Mouse (Mus musculus) stomach, embryonic 15.5 days (tissue): Measurements from ENCODE around the gene Aloxe3. TPM values are rescaled to one million over a fixed set of nuclear protein-coding genes. Genes with fewer than 3 reads are reported as not detected.
A peak's percentile ranks its signal among the peaks of the same experiment; 100 is the strongest.

Experiments used
- ATAC-seq: fragments of 200-750 bp; cut with Nextera tagmentation; 2 replicates; pipeline ENCODE4 v1.8.0; 2017; ENCODE audit warnings: low read depth, moderate number of reproducible peaks, moderate TSS enrichment; ENCODE audit not compliant: insufficient read depth, low FRiP score
- H3K27ac ChIP-seq: fragments of 300-500 bp; sonication (generic); 2 replicates; pipeline ENCODE4 v1.5.1; 2015; ENCODE audit warnings: mild to moderate bottlenecking, inconsistent platforms
- H3K27me3 ChIP-seq: fragments of 300-500 bp; sonication (generic); replicated peaks from 2 replicates; pipeline ENCODE4 v1.6.1; 2015; ENCODE audit warnings: inconsistent platforms
- H3K36me3 ChIP-seq: fragments of 300-500 bp; sonication (generic); 2 replicates; pipeline ENCODE4 v1.6.1; 2015; ENCODE audit warnings: inconsistent platforms
- H3K4me1 ChIP-seq: fragments of 300-500 bp; sonication (generic); 2 replicates; pipeline ENCODE4 v1.6.1; 2015; ENCODE audit warnings: inconsistent platforms
- H3K4me2 ChIP-seq: fragments of 300-500 bp; sonication (generic); 2 replicates; pipeline ENCODE4 v1.6.1; 2015; ENCODE audit warnings: mild to moderate bottlenecking, inconsistent platforms
- H3K4me3 ChIP-seq: fragments of 300-500 bp; sonication (generic); replicated peaks from 2 replicates; pipeline ENCODE4 v1.5.1; 2015; ENCODE audit warnings: inconsistent platforms
- H3K9ac ChIP-seq: fragments of 300-500 bp; sonication (generic); 2 replicates; pipeline ENCODE4 v1.6.1; 2015; ENCODE audit warnings: inconsistent platforms
- H3K9me3 ChIP-seq: fragments of 300-500 bp; sonication (generic); 2 replicates; pipeline ENCODE4 v1.6.1; 2016; ENCODE audit warnings: inconsistent platforms
- WGBS: fragments of 180-500 bp; shearing (Covaris S2); methylation state at CpG from one replicate; pipeline ENCODE4 v1.1.7; 2015; 5-methylcytosine and 5-hydroxymethylcytosine counted together
- polyA plus RNA-seq: library from polyadenylated mRNA; unstranded; fragments of >200 nt; fragmentation: Nextera tagmentation; extraction: Ambion mirVana; gene quantifications from 2 replicates; pipeline ENCODE4 v1.2.1, GENCODE M21; 2015

The Aloxe3 gene
- polyA plus RNA-seq, 1 experiment from 2014 or later, result 1.2 TPM

DNA sequence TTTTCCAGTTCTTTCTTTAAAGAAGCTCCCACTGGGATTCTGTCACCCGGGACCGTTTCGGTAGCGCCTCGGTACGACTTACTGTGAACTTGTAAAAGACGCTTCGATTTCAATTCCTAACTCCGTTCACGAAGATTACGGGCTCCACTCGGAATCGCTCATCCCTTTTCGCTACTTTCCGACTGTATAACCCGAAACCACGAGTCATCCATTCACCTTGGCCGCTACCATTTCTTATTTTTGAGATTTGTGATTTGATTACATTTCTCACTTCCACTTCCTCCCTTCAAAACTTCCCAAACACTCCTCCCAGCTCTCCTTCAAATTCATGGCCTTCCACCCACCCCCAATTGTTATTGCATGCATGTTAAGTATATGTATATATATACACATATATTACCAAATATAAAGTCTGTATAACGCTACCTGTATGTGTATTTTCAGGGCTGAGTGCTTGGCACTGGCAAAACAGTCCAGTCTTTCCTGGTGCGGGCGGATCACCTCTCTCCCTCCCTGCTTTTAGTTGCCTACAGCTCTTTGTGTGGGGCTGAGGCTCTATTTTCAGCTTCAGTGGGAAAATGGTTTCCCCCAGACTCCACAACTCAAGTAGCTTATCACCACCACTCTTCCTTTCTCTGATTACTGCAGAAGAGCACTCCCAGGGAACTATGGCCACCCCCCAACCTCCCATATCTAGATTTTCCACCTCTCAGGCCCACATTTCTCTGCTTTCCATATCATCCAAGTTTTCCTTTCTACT, 14.5 kb upstream of the Aloxe3 start:
- peak overlapping the region; percentile 61 for H3K4me2 ChIP-seq

DNA sequence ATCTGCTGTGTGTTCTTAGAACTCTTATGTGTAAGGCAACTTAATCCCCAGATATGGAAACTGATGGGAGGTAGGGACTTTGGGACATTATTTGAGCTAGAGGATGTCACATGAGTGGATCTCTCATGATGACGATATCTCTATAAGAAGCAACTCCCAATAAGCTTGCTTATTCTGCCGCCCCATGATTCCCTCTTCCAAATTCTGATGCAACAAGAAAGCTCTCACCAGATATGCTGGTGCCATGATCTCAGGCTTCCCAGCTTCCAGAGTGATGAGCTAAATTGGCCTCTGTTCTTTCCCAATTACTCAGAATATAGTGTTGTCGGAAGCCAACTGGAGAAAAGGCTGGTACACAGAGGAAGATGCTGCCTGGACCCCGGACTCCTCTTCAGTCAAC, 13.8 kb upstream of the Aloxe3 start:
- Histone ChIP-seq H3K27me3 (no peaks in the 10 kb centered on the region), H3K9ac (no peak overlapping the region), H3K4me1 (peaks cover 11% of the 10 kb centered on the region; the same call in 1 of the 2 replicates), H3K4me3 (no peak overlapping the region), H3K4me2 (no peak overlapping the region), H3K27ac (no peak overlapping the region), H3K9me3 (no peaks in the 10 kb centered on the region), H3K36me3 (peaks cover 24% of the 10 kb centered on the region)
- no peak for ATAC-seq
- WGBS, result 66% methylated on average over 4 of the region's 4 CpGs

More for the DNA sequence above, 14.5 kb upstream of the Aloxe3 start:
- H3K27me3 ChIP-seq, result no peaks in the 10 kb centered on the region
- H3K27ac ChIP-seq, result no peak overlapping the region
- H3K9me3 ChIP-seq, result no peaks in the 10 kb centered on the region
- H3K4me3 ChIP-seq, result peak overlapping the region; percentile 50
- WGBS, result 8% methylated on average over 21 of the region's 21 CpGs
- peak overlapping the region; percentile 26; the same call in 1 of the 2 replicates for H3K9ac ChIP-seq
- peaks cover 28% of the 10 kb centered on the region for H3K36me3 ChIP-seq
- no peak for ATAC-seq
- peaks cover 9% of the 10 kb centered on the region; the same call in 1 of the 2 replicates for H3K4me1 ChIP-seq

DNA sequence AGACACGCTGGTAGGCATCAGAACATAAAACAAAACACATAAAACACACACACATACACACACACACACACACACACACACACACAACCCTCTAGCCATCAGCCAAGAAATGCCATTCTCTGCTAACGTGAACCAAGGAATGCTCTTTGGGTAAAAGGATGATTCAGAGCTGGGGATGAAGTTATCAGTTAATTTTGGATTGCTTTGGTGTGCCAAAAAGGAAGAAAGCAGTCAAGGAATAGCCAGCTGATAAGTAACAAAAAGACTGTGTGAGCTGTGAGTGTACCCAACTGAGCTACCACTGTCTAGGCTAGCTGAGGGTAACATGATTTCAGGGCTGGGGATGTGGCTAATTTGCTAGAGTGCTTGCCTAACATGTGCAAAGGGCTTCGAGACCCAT, 11.7 kb upstream of the Aloxe3 start:
- Histone ChIP-seq H3K27ac (no peak overlapping the region), H3K9ac (no peak overlapping the region), H3K36me3 (peaks cover 3% of the 10 kb centered on the region; the same call in 1 of the 2 replicates), H3K4me1 (peaks cover 16% of the 10 kb centered on the region), H3K9me3 (no peaks in the 10 kb centered on the region), H3K4me3 (no peak overlapping the region), H3K4me2 (no peak overlapping the region), H3K27me3 (no peaks in the 10 kb centered on the region)
- no peak for ATAC-seq
- 44% methylated on average over 3 of the region's 3 CpGs for WGBS

DNA sequence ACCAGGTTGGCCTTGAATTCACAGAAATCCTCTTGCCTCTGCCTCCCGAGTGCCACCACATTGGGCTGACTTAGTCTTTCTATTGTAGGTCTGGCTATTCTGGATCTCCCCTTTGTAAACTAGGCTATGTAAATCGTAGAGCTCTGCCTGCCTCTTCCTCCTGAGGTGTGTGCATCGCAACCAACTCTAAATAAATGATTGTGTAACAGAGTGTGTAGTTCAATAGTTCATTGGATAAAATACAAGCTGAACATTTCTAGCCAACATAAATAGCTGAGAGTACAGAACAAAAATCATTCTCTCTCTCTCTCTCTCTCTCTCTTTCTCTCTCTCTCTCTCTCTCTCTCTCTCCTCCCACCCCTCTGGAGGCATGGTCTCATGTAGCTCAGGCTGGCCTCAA, 11.1 kb upstream of the Aloxe3 start:
- Histone ChIP-seq H3K27me3 (no peaks in the 10 kb centered on the region), H3K27ac (no peak overlapping the region), H3K4me2 (no peak overlapping the region), H3K4me1 (peaks cover 20% of the 10 kb centered on the region), H3K9me3 (no peaks in the 10 kb centered on the region), H3K36me3 (no peaks in the 10 kb centered on the region), H3K4me3 (no peak overlapping the region), H3K9ac (no peak overlapping the region)
- ATAC-seq, result no peak
- 81% methylated on average over 3 of the region's 3 CpGs for WGBS

DNA sequence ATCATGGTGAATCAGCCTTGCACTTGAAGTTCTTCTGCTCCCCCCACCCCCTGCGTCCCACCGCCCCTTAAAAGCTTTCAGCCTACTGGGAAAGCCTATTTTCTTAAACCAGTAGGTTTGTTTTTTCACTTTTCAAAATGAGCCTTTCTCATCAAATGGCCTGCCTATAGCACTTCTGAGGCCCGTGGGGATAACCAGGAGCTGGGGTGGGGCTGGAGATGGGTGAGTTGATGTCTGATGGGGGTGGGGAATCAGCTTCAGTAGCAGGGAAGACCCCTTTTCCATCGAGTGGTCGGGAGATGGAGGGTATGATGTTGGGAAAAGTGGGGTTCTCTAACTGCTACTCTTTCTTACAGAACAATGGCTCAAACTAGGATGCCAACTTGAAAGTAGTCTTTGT, 8.9 kb upstream of the Aloxe3 start:
- Histone ChIP-seq H3K36me3 (no peaks in the 10 kb centered on the region), H3K4me2 (peak overlapping the region; percentile 95), H3K4me1 (peaks cover 29% of the 10 kb centered on the region), H3K27me3 (no peaks in the 10 kb centered on the region), H3K4me3 (peak overlapping the region; percentile 72; the same call in 1 of the 2 replicates), H3K27ac (no peak overlapping the region), H3K9me3 (no peaks in the 10 kb centered on the region), H3K9ac (no peak overlapping the region)
- 44% methylated on average over 5 of the region's 5 CpGs for WGBS
- ATAC-seq, result no peak

DNA sequence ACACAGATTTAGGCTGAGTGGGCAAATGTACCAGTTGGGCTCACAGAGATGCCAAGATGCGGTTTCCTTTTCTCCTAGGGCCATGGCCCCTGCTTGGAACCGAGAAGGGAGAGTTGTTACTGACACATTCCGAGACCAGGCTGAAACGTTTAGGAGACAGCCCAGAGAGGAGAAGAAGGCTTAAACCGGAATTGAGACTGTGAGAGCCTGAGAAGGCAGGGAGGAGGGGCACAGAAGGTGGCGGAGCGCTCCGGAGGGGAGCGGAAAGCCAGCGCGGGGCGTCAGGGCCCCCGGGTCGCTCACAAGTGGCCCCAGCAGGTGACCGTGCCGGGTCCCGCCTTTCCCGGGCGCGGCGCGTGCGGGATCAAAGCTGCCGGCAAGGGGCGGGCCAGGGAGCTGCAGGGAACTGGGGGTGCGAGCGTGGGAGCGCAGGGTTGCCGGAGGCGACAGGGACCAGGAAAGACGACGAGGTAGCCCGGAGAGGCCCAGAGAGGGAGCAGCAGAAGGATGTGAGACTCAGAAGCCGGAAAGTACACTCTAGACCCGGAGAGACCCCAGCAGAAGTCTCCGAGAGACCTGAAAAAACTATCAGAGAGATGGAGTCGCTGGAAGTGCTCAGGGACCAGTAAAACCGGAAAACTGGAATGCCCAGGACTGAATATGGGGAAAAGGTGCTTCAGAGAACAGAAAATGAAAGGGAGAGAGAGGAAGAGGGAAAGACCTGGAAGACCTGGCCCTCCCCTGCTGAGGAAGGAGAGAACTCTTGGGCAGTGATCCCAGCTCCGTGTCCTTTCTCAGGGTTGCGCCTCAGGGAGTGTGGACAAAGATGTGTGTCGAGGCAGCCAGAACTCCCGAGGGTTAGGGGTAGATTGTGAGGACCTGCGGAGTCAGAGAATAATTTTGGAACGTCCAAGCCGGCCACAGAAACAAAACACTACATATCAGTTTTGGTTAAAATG, 7.7 kb upstream of the Aloxe3 start:
- no peaks in the 10 kb centered on the region for H3K36me3 ChIP-seq
- H3K4me1 ChIP-seq, result peaks cover 30% of the 10 kb centered on the region
- peak overlapping the region; percentile 91 for H3K27ac ChIP-seq
- no peaks in the 10 kb centered on the region for H3K27me3 ChIP-seq
- H3K4me2 ChIP-seq, result peak overlapping the region; percentile 95
- under 1% methylated on average over 44 of the region's 45 CpGs for WGBS
- ATAC-seq, result peak; percentile 11; the same call in 1 of the 2 replicates
- H3K4me3 ChIP-seq, result peak overlapping the region; percentile 72
- H3K9me3 ChIP-seq, result no peaks in the 10 kb centered on the region
- H3K9ac ChIP-seq, result peak overlapping the region; percentile 76

DNA sequence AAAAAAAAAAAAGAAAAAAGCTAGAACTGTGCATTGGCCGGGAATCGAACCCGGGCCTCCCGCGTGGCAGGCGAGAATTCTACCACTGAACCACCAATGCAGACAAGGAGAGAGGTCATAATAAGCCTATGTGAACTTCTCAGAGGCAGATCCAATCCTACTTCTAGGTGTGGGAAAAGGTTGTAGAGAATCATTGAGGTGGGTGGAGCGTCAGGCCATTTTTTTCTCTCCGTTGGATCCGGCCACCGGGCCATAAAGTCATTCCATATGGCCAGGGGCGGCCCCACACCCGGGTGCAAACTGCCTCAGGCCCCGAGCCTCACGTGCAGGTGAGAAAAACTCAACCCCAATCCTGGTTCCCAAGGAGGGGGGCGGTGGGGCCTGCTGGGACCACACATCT, 6.9 kb upstream of the Aloxe3 start:
- H3K9ac ChIP-seq, result no peak overlapping the region
- peaks cover 32% of the 10 kb centered on the region for H3K4me1 ChIP-seq
- no peaks in the 10 kb centered on the region for H3K9me3 ChIP-seq
- no peaks in the 10 kb centered on the region for H3K36me3 ChIP-seq
- H3K27ac ChIP-seq, result peak overlapping the region; percentile 91; the same call in 1 of the 2 replicates
- ATAC-seq, result 0 out of 2 replicates have a peak, but pooled peaks have one; percentile 6
- H3K27me3 ChIP-seq, result no peaks in the 10 kb centered on the region
- H3K4me3 ChIP-seq, result peak overlapping the region; percentile 72
- WGBS, result 3% methylated on average over 15 of the region's 15 CpGs
- H3K4me2 ChIP-seq, result peak overlapping the region; percentile 95

DNA sequence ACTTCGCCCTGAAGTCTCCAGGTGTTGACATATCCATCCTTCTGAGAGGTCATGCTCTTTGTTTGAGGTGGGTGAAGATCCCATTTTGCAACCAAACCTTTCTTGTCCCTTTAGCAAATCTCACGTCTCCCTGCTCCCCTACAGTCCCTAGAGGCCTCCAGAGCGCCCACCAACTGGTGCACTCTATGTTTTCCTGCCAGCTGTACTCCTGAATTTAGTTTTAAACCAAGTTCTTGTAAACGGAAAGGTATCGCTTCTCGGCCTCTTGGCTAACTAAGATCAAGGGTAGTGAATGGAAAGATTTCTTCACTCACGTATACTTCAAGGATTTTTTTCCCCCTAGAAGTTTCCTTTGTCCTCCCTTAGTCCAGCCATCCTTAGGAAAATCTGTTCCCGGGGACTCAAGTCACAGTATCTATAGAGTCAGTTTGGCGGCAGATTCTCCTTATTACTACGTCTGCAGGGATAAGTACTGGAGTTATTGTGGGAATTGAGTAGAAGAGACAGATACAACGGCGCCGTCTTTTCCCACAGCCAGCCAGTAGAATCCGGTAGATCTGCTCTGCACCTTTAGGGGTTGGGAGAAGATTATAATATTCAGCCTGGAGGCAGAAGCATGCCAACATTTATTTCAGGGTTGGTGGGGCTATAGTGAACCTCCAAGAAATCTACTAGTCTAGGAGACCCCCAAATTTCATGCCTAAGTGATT, 6.1 kb upstream of the Aloxe3 start:
- Histone ChIP-seq H3K9ac (no peak overlapping the region), H3K4me3 (peak overlapping the region; percentile 82), H3K27ac (no peak overlapping the region), H3K9me3 (no peaks in the 10 kb centered on the region), H3K27me3 (no peaks in the 10 kb centered on the region), H3K4me2 (peak overlapping the region; percentile 95), H3K4me1 (peaks cover 32% of the 10 kb centered on the region), H3K36me3 (no peaks in the 10 kb centered on the region)
- 46% methylated on average over 14 of the region's 14 CpGs for WGBS
- ATAC-seq, result no peak

DNA sequence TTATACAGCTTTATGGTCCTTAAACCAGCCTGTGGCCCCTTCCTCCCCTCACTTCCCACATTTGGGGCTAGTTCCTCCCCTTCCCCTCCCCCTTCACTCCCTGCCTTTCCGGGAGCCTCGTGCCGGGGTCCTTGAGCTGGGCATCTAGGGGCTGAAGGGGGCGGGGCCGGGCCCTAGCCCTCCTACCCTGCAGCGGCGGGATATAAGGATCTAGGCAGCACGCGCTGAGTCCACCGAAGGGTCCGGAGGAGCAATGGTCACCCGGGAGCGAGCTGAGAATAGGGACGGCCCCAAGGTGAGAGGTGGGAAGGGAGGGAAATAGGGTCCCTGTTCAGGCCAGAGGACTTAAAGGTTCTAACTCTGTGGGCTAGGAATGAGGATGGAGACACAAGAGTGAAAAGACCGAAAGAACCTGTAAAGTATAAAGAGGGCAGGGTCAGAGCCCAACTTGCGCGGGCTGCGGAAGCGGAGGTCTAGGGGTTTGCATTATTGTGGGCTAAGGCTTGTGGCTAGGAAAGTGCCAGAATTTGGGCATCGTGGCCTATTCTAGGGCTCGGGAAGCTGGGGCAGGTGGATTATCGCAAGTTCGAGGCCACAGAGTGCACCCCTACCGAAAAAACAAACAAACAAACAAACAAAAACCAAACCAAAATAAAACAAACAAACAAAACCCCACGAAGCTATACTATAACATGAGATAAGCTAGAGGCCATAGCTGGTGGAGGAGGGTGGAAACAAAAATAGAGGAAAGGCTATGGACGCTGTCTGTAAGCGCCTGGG, 5.3 kb upstream of the Aloxe3 start, which contains the start of gene Hes7:
Gene Hes7 (plus strand): TSS at position 184 of the 780 bp plus-strand sequence.
- Histone ChIP-seq H3K4me2 (peak within 1 kb of the TSS; percentile 95), H3K9me3 (no peaks in the 10 kb centered on the region), H3K4me1 (peaks cover 32% of the 10 kb centered on the region), H3K9ac (peak within 1 kb of the TSS; percentile 63; the same call in 1 of the 2 replicates), H3K27me3 (no peaks in the 10 kb centered on the region), H3K4me3 (peak within 1 kb of the TSS; percentile 82), H3K27ac (peak within 1 kb of the TSS; percentile 94), H3K36me3 (no peaks in the 10 kb centered on the region)
- 2% methylated on average over 27 of the region's 27 CpGs for WGBS
- no peak for ATAC-seq

DNA sequence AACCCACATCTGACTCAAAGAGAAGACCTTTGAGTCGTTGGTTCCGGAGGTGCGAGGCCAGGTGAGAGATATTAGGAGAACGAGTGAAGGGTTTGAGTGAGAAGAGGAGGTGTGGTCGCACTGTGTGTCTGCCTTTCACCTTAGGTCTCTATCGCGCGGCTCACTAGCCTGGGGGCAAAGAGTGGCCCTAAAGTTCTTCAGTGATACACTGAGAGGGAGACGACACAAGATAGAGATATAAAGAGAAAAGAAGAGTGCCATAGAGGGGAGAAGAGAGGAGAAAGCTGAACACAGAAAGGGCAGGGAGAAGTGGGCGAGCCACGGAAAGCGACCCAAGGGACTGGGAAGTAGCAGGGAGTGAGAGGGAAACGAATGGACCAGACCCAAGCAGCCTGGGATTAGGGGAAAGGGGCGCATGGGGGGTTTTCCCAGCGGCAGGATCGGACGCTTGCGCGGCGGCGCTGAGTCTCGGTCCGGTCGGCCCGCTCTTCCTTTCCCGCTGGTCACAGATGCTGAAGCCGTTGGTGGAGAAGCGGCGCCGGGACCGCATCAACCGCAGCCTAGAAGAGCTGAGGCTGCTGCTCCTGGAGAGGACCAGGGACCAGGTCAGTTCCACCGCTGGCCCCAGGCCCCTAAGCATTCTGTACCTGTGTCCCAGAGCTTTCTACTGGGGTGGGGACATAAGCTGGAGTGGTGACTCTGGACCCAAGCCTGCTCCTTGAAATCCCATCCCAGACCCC, 4.5 kb upstream of the Aloxe3 start:
- Histone ChIP-seq H3K4me2 (peak overlapping the region; percentile 95), H3K9ac (peak overlapping the region; percentile 63; the same call in 1 of the 2 replicates), H3K4me3 (peak overlapping the region; percentile 82), H3K4me1 (peaks cover 38% of the 10 kb centered on the region), H3K27ac (peak overlapping the region; percentile 94), H3K9me3 (no peaks in the 10 kb centered on the region), H3K36me3 (no peaks in the 10 kb centered on the region), H3K27me3 (no peaks in the 10 kb centered on the region)
- no peak for ATAC-seq
- WGBS, result under 1% methylated on average over 33 of the region's 33 CpGs
